Mouse (Mus musculus): ENCODE measurements around the gene Neurod2.

The Neurod2 gene

DNA sequence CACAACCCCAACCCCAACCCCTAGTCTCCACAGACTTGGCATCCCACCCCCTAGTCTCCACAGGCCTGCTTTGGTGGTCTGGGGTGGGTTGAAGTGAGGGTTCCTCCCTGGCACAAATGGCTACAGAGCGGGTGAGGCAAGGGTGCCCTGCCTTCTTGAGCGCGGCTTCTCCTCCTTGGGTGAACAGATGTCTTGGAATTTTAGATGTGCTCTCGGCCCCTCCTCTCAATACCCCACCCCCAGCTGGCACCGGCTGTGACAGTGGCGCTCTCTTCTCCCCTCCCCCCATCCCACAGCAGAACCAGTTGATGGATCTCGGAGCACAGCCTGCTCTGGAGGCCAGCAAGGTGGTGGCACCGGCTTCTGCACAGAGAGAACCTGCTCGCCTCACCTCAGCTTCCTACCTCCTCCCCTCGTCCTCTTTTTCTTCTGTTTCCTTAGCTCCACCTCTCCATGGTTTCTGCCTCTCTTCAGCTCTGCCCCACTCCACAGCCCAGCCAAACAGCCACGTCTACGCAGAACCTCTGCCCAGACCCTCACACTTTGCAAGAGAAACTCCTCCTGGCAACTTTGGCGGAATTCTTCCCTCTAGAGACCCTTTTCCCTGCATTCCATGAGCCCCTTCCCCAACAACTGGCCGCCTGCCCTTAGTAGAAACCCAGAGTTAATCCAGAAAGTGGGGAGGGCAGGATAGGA is 10.9 kb downstream of the Neurod2 start:
- no peak for DNase-seq (ENCODE audit: low spot score in 2 of 2)

DNA sequence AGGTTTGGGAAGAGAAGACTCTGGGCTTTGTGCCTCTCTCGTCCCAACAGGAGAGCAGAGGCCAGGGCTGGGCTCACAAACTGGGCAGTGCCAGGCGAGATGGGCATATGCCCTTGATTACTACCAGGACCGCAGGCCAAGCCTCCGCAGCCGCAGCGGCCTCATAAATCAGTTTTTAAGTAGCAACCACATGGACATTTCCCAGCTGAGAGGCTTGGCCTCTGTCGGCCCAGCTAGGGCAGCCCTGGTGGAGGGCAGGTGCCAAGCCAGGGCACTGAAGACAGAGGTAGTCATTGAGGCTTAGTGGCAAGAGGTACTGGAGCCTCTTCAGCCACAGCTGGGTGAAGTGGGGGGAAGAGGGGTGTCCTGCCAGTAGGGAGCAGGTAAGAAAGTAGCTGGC is 12.0 kb downstream of the Neurod2 start:
- DNase-seq (ENCODE audit: low spot score in 2 of 2), result no peak

DNA sequence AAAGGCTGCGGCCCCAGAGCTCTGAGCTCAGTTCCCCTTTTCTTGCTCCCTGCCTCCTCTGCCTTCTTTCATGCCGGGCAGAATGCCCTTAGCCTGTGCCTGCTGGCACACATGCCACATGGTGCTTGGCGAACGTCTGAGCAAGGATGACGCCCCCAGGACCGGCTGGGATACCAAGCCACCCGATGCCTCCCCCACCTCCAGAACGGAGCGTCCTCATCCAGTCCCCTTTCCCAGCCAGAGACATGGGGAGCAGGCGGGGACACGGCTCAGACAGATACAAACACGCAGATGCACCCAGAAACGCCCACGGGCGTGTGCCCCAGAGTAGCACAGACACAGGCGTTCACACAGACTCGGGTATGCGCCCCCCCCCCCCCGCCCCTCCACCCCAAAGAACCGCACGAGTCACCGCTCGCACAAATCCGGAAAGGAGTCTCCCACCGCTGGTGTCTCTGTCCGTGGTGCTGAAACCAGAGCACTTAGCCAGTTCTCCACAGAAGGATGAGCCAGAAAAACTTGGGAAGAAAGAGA is 15.6 kb downstream of the Neurod2 start:
- no peak for DNase-seq (ENCODE audit: low spot score in 2 of 2)

DNA sequence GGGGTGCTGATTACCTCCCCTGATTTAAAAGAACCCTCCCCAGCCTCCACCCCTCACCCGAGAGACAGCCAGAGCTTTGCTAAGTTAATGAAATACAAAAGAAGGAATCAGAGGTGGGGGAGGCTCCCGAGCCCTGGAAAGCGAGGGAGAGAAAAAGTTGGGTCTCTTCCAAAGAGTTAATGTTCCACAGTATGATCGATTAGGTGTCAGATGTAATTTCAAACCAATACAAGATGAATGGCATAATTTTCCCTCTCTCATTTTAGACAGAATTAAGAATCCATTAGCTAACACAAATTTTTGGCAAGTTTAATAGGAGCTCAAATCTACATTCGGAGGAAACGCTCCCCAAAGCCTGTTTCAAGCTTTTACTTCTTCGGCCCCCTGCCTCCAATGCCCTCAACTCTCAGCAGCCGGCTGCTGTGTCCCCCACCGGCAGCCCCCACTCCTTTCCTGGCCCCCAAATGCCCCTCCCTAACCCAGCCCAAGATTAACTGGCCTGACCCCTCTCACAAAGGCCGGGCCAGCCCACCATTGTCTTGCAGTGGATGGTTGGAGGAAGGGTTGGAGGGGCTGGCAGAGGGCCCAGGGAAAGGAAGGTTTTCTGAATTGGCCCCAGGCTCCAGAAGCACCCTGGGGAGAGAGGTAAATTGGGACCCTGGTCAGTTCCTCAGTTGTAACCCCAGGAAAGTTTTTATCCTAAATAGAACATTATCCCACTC is 30.8 kb downstream of the Neurod2 start:
- DNase-seq (ENCODE audit: low spot score in 2 of 2), result peak; percentile 15 to 26

- DNase-seq (ENCODE audit: low spot score in 2 of 2), result peak; percentile 2 to 3
These were observed 31.7 kb downstream of the Neurod2 start for GRCm38 (mm10) chr11:98297778-98298177.

GRCm38 (mm10) chr11:98296916-98297315 is 32.5 kb downstream of the Neurod2 start:
- no peak for DNase-seq (ENCODE audit: low spot score in 2 of 2)

GRCm38 (mm10) chr11:98296277-98296676 is 33.2 kb downstream of the Neurod2 start:
- DNase-seq (ENCODE audit: low spot score in 2 of 2), result no peak

GRCm38 (mm10) chr11:98295013-98295585 is 34.3 kb downstream of the Neurod2 start:
- no peak for DNase-seq (ENCODE audit: low spot score in 2 of 2)

GRCm38 (mm10) chr11:98294188-98295012 is 35.0 kb downstream of the Neurod2 start:
- peak; percentile 32 to 42 for DNase-seq (ENCODE audit: low spot score in 2 of 2)

GRCm38 (mm10) chr11:98293070-98293469 is 36.4 kb downstream of the Neurod2 start:
- no peak for DNase-seq (ENCODE audit: low spot score in 2 of 2)

DNA sequence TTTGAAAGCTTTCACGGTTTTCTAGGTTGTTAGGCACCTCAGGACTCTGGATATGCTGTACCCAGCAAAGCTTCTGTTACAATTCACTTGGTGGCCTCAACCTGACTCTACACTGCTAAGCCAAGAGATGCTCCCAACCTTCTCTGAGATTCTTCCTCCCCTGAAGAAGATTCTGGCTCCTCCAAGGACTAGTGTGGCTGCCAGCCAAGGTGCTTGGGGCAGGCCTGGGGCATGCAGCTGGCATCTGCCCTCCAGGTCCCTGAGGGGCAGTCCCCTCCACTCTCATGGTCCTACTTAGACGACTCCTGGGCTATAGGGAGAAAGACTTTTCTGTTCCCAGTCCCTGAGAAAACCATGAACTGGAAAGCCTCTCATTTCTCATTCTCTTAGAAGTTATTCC is 38.5 kb downstream of the Neurod2 start:
- DNase-seq (ENCODE audit: low spot score in 2 of 2), result no peak

- DNase-seq (ENCODE audit: low spot score in 2 of 2), result no peak
These were observed 39.6 kb downstream of the Neurod2 start for GRCm38 (mm10) chr11:98289873-98290272.

DNA sequence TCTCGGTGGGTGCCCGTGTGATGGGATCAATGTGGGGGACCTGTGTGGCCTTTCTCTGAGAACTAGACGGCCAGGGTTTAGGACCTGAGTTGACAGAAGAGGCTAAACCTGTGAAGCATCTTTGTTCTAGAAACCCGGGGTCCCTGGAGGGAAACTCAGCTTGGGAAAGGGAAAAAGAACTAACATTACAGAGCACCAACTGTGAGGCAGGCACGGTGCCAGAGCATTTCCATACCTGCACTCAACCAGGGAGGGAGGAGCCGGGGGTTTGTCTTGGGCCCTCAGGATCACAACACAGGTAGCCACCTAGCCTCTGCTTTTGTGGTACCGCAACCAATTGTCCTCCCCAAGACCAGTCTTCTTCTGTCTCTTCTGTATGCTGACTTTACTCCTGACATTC is 41.5 kb downstream of the Neurod2 start:
- DNase-seq (ENCODE audit: low spot score in 2 of 2), result no peak

DNA sequence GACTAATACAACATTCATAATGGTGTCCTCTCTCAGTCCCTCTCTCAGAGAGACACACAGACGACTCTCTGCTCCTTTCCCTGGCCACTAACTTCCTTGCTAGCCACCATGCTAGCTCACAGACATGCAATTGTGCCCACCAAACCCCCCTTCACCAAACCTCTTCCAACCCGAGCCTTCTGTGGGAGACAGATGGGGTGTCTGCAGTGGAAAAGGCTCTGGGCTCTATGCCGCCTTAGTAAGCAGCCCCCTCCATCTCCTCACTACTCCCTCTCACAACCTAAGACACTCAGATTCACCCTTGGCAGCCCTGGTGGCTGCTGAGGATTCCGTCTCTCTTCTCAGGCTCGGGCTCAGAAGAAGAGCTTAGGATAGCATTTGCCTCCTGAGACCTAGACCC is 41.9 kb downstream of the Neurod2 start:
- no peak for DNase-seq (ENCODE audit: low spot score in 2 of 2)

DNA sequence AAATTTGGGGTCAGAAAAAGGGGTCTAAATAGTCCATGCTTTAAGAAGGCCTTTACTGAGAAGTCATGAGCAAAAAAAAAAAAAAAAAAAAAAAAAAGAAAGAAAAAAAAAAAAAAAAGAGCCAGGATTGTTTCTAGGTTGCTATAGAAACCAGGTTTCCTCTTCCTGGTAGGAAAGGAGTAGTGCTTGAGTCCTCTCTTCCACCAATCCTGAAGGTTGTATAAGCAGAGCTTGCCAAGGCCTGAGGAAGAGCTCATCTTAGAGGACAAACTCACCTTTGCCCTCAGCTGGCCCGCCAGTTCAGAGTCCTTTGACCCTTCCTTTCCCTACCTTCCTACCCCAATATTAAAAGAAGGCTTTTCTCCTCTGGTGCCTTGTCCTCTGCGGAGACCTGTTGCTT is 44.1 kb downstream of the Neurod2 start:
- no peak for DNase-seq (ENCODE audit: low spot score in 2 of 2)

- DNase-seq (ENCODE audit: low spot score in 2 of 2), result no peak
These were observed 45.2 kb downstream of the Neurod2 start for GRCm38 (mm10) chr11:98284230-98284629.

DNA sequence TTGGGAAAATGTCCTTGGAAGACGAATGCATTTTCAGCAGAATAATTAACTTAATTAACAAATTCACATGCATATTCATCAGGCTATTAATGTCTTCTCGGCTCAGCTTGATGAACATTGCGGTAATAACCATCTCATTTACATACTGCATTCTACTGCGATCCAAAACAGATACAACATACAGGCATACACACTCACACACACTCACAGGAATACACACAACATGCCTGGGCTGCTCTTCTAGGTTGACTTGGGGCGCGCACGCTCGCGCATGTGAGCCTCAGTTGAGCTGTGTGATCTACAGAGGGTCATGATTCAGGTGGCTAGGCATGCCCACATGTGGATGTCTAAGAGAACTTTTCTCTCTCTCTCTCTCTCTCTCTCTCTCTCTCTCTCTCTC is 45.7 kb downstream of the Neurod2 start:
- DNase-seq (ENCODE audit: low spot score in 2 of 2), result no peak
